ENCODE assay signal across 8 mouse cellular contexts in the genomic region with DNA sequence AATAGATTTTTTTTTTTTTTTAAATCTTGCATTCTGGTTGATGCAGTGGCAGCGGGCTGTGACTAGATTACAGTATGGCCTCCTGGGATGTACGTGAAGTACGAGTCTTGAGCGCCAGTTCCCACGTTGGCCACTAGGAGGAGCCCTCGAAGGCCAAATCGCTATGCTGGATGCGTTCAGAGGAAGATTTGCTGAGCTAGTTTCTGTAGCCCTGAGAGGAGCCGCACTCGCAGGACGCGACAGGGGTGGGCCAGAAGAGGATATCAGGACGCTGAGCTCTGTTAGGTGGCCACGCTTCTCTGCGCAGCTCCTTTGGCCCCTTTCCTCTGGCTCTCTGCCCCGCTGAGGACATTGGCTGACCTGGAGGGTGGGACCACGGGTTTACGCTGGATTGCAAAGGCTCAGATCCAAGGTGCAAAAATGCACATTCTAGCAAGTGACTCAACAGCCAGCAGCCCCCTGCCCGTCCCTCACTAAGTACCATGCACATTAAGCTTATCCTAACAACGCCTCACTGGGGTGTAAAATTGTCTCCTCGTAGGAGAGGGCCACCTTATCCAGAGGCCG. TPM values are rescaled to one million over a fixed set of nuclear protein-coding genes. Genes with fewer than 3 reads are reported as not detected.
DNase-seq lines count a peak whose midpoint lies in the region; ATAC-seq lines count a peak whose summit lies in the region.

No protein-coding gene starts in this region.

- 8% methylated on average over 22 of the region's 22 CpGs for WGBS in intestine, embryonic 14.5 days

- intact Hi-C loops in left cerebral cortex, postnatal 14 days (cut with DNase I): loop anchor here (2.0 to 10.0 kb wide), 3 partner anchors 64 to 290 kb away; partner anchors contain the start of gene Ccn5

- peak overlapping the region; percentile 23; the same call in 1 of the 2 replicates for H3K4me3 ChIP-seq in intestine, embryonic 14.5 days (ENCODE audit: low read depth, low read length)

- peak overlapping the region; percentile 47 for H3K27ac ChIP-seq in intestine, embryonic 14.5 days (ENCODE audit: low read depth)

- peak; percentile 56 for ATAC-seq in intestine, embryonic 14.5 days (replicated peaks; ENCODE audit: low FRiP score, low TSS enrichment, low read depth)
- peak; percentile 86 for ATAC-seq in megakaryocyte-erythroid progenitor cell, adult 5-6 weeks (replicated peaks; ENCODE audit: low FRiP score, low TSS enrichment, poor library complexity, severe bottlenecking)

- H3K36me3 ChIP-seq in intestine, embryonic 14.5 days (ENCODE audit: control insufficient read depth, insufficient read depth, low read length): no peaks in the 10 kb centered on the region

- H3K9me3 ChIP-seq in intestine, embryonic 14.5 days (ENCODE audit: control insufficient read depth, low read length): no peaks in the 10 kb centered on the region

- peaks cover 3% of the 10 kb centered on the region; the same call in 1 of the 2 replicates for H3K4me1 ChIP-seq in intestine, embryonic 14.5 days (replicated peaks; ENCODE audit: control insufficient read depth, insufficient read depth, low read length)

- peak overlapping the region; percentile 55 for H3K4me2 ChIP-seq in intestine, embryonic 14.5 days (ENCODE audit: low read length)

- no peaks in the 10 kb centered on the region for H3K27me3 ChIP-seq in intestine, embryonic 14.5 days (replicated peaks; ENCODE audit: control insufficient read depth, insufficient read depth, low read length)

- peak; percentile 82 to 89 for DNase-seq in adrenal gland, adult 18-20 months (ENCODE audit: low spot score in 2 of 2)
- DNase-seq in embryo, embryonic 10.5 days (ENCODE audit: low spot score): peak; percentile 94
- DNase-seq in gastrocnemius, postnatal 25 days: peak; percentile 75
- DNase-seq in intestine, embryonic 14.5 days (ENCODE audit: low spot score): peak; percentile 96
- DNase-seq in left cerebral cortex, postnatal 14 days (ENCODE audit: low spot score in 2 of 2): peak; percentile 96
- DNase-seq in right cerebral cortex, postnatal 14 days: peak; percentile 94
- peak; percentile 90 for DNase-seq in urinary bladder, postnatal 25 days (ENCODE audit: low spot score)

- H3K9ac ChIP-seq in intestine, embryonic 14.5 days (ENCODE audit: low read length): peak overlapping the region; percentile 29; the same call in 1 of the 2 replicates

RNA-seq across cellular contexts. Expression of gene Hnf4a, which starts 28.4 kb away (rescaled TPM):
- total RNA-seq in adrenal gland, adult 18-20 months (2021): under 1 TPM in 1 of 2 experiments, not detected in 1; 0.73 TPM
- not detected for total RNA-seq in gastrocnemius, postnatal 25 days (2021)
- polyA plus RNA-seq in intestine, embryonic 14.5 days (2014; fragmentation: Nextera tagmentation; extraction: Ambion mirVana): 89.8 and 90.5 TPM in 2 replicates
- not detected for total RNA-seq in left cerebral cortex, postnatal 14 days (2021)
- total RNA-seq in megakaryocyte-erythroid progenitor cell, adult 5-6 weeks (2014; fragmentation: Nextera tagmentation): 0.31 TPM in 1 of 2 replicates, not detected in the other
- total RNA-seq in megakaryocyte-erythroid progenitor cell, adult 5-6 weeks (2017): 0.56 and 0.84 TPM in 2 replicates

RNA-seq across cellular contexts. Expression of gene R3hdml, which starts 42.9 kb away (rescaled TPM):
- total RNA-seq in adrenal gland, adult 18-20 months (2021): not detected
- total RNA-seq in gastrocnemius, postnatal 25 days (2021): not detected
- polyA plus RNA-seq in intestine, embryonic 14.5 days (2014; fragmentation: Nextera tagmentation; extraction: Ambion mirVana): 0.16 TPM in 1 of 2 replicates, not detected in the other
- total RNA-seq in left cerebral cortex, postnatal 14 days (2021): not detected
- total RNA-seq in megakaryocyte-erythroid progenitor cell, adult 5-6 weeks (2014; fragmentation: Nextera tagmentation): not detected in 2 replicates
- total RNA-seq in megakaryocyte-erythroid progenitor cell, adult 5-6 weeks (2017): not detected in 2 replicates

Comparison
In these comparisons a context has a peak if more than half of its experiments do, and no peak if none do; other contexts are left out.
1. Peak in every context shown above with its lines: DNase-seq, ATAC-seq, H3K4me3 ChIP-seq and H3K27ac ChIP-seq.